Mouse (Mus musculus): Measurements from ENCODE around the gene Orm1. TPM values are rescaled to one million over a fixed set of nuclear protein-coding genes. Genes with fewer than 3 reads are reported as not detected.

Gene Orm1
- polyA plus RNA-seq, 1 experiment from 2014 or later, result not detected

- Histone ChIP-seq H3K4me3 (ENCODE audit: low read length) (no peak overlapping the region), H3K9ac (replicated peaks; ENCODE audit: low read length) (no peak overlapping the region), H3K27ac (ENCODE audit: low read length) (no peak overlapping the region), H3K27me3 (ENCODE audit: insufficient read depth, low read length) (no peaks in the 10 kb centered on the region), H3K4me2 (replicated peaks; ENCODE audit: low read depth, low read length) (no peak overlapping the region), H3K9me3 (ENCODE audit: low read length) (no peaks in the 10 kb centered on the region), H3K36me3 (ENCODE audit: insufficient read depth, low read length) (peaks cover 56% of the 10 kb centered on the region), H3K4me1 (ENCODE audit: insufficient read depth, low read length) (no peaks in the 10 kb centered on the region)
- no peak for ATAC-seq (ENCODE audit: low FRiP score, low TSS enrichment)
- WGBS, result 67% methylated on average over 1 of the region's 1 CpGs
These were observed 31.0 kb downstream of the Orm1 start for GRCm38 (mm10) chr4:63375367-63375766.

DNA sequence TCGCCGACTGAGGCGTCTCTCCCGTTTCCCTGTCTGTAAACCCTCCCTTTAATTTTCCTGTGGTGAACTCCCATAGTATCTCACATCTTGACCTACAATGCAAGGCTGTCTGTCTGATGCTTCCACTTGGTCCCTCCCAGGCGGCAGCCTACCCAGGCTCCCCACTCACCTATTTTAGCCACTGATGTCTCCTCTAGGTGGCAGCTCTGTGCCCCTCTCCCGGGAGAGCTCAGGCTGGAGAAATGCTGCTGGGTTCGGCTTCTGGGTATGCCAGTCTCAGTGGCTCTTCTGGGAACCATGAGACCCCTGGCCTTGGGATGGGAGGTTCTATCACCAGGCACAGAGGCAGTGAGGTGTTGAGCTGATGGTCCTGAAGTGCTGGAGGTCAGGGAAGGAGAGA lies 33.1 kb downstream of the Orm1 start:
- Histone ChIP-seq H3K27ac (ENCODE audit: low read length) (no peak overlapping the region), H3K9ac (replicated peaks; ENCODE audit: low read length) (no peak overlapping the region), H3K4me1 (ENCODE audit: insufficient read depth, low read length) (no peaks in the 10 kb centered on the region), H3K4me3 (ENCODE audit: low read length) (no peak overlapping the region), H3K27me3 (ENCODE audit: insufficient read depth, low read length) (no peaks in the 10 kb centered on the region), H3K36me3 (ENCODE audit: insufficient read depth, low read length) (peaks cover 63% of the 10 kb centered on the region), H3K9me3 (ENCODE audit: low read length) (no peaks in the 10 kb centered on the region), H3K4me2 (replicated peaks; ENCODE audit: low read depth, low read length) (no peak overlapping the region)
- WGBS, result 69% methylated on average over 7 of the region's 7 CpGs
- ATAC-seq (ENCODE audit: low FRiP score, low TSS enrichment), result peak; percentile 3; the same call in 1 of the 2 replicates

- Histone ChIP-seq H3K9me3 (ENCODE audit: low read length) (no peaks in the 10 kb centered on the region), H3K27me3 (ENCODE audit: insufficient read depth, low read length) (no peaks in the 10 kb centered on the region), H3K36me3 (ENCODE audit: insufficient read depth, low read length) (peaks cover 62% of the 10 kb centered on the region), H3K4me3 (ENCODE audit: low read length) (no peak overlapping the region), H3K27ac (ENCODE audit: low read length) (no peak overlapping the region), H3K4me2 (replicated peaks; ENCODE audit: low read depth, low read length) (no peak overlapping the region), H3K4me1 (ENCODE audit: insufficient read depth, low read length) (no peaks in the 10 kb centered on the region), H3K9ac (replicated peaks; ENCODE audit: low read length) (no peak overlapping the region)
- no peak for ATAC-seq (ENCODE audit: low FRiP score, low TSS enrichment)
- WGBS, result 88% methylated on average over 4 of the region's 4 CpGs
These were observed 38.5 kb downstream of the Orm1 start for GRCm38 (mm10) chr4:63382676-63383369.

- Histone ChIP-seq H3K27ac (ENCODE audit: low read length) (no peak overlapping the region), H3K9ac (replicated peaks; ENCODE audit: low read length) (no peak overlapping the region), H3K4me2 (replicated peaks; ENCODE audit: low read depth, low read length) (no peak overlapping the region), H3K36me3 (ENCODE audit: insufficient read depth, low read length) (peaks cover 60% of the 10 kb centered on the region), H3K27me3 (ENCODE audit: insufficient read depth, low read length) (no peaks in the 10 kb centered on the region), H3K4me3 (ENCODE audit: low read length) (no peak overlapping the region), H3K9me3 (ENCODE audit: low read length) (no peaks in the 10 kb centered on the region), H3K4me1 (ENCODE audit: insufficient read depth, low read length) (no peaks in the 10 kb centered on the region)
- ATAC-seq (ENCODE audit: low FRiP score, low TSS enrichment), result no peak
- WGBS, result 70% methylated on average over 12 of the region's 12 CpGs
These were observed 39.1 kb downstream of the Orm1 start for GRCm38 (mm10) chr4:63383474-63383873.

- Histone ChIP-seq H3K27me3 (ENCODE audit: insufficient read depth, low read length) (no peaks in the 10 kb centered on the region), H3K9me3 (ENCODE audit: low read length) (no peaks in the 10 kb centered on the region), H3K36me3 (ENCODE audit: insufficient read depth, low read length) (peaks cover 52% of the 10 kb centered on the region), H3K27ac (ENCODE audit: low read length) (no peak overlapping the region), H3K4me1 (ENCODE audit: insufficient read depth, low read length) (no peaks in the 10 kb centered on the region), H3K4me2 (replicated peaks; ENCODE audit: low read depth, low read length) (no peak overlapping the region), H3K4me3 (ENCODE audit: low read length) (no peak overlapping the region), H3K9ac (replicated peaks; ENCODE audit: low read length) (no peak overlapping the region)
- no peak for ATAC-seq (ENCODE audit: low FRiP score, low TSS enrichment)
- WGBS, result 89% methylated on average over 4 of the region's 4 CpGs
These were observed 39.9 kb downstream of the Orm1 start for GRCm38 (mm10) chr4:63384262-63384661.

DNA sequence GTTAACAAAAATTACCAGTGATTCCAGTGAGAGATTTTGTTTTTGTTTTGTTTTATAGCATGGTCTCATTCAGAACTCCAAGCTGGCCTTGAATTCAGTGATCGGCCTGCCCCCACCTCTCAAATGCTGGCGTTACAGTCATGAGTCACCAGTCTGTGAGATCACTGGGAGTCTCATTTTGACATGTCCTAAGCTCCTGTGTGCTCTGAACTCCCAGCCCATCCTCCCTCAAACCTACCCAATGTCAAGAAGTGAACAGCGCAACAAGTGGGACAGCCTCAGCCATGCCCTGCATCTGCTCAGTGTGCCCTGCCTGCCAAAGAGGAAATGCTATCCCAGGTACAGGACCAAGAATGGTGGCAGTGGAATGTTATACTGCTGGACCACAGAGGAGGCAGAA lies 40.9 kb downstream of the Orm1 start:
- 86% methylated on average over 3 of the region's 3 CpGs for WGBS
- no peak for ATAC-seq (ENCODE audit: low FRiP score, low TSS enrichment)

GRCm38 (mm10) chr4:63385784-63386183 lies 41.4 kb downstream of the Orm1 start:
- peaks cover 45% of the 10 kb centered on the region for H3K36me3 ChIP-seq (ENCODE audit: insufficient read depth, low read length)

More for the DNA sequence above, 40.9 kb downstream of the Orm1 start:
- Histone ChIP-seq H3K27me3 (ENCODE audit: insufficient read depth, low read length) (no peaks in the 10 kb centered on the region), H3K4me2 (replicated peaks; ENCODE audit: low read depth, low read length) (no peak overlapping the region), H3K36me3 (ENCODE audit: insufficient read depth, low read length) (peaks cover 50% of the 10 kb centered on the region), H3K9me3 (ENCODE audit: low read length) (no peaks in the 10 kb centered on the region), H3K27ac (ENCODE audit: low read length) (no peak overlapping the region), H3K4me1 (ENCODE audit: insufficient read depth, low read length) (no peaks in the 10 kb centered on the region), H3K9ac (replicated peaks; ENCODE audit: low read length) (no peak overlapping the region), H3K4me3 (ENCODE audit: low read length) (no peak overlapping the region)

GRCm38 (mm10) chr4:63388029-63388428 lies 43.7 kb downstream of the Orm1 start:
- 0 out of 2 replicates have a peak, but pooled peaks cover 3% of the 10 kb centered on the region for H3K4me1 ChIP-seq (ENCODE audit: insufficient read depth, low read length)
- H3K4me3 ChIP-seq (ENCODE audit: low read length), result no peak overlapping the region
- no peak overlapping the region for H3K27ac ChIP-seq (ENCODE audit: low read length)
- 73% methylated on average over 6 of the region's 6 CpGs for WGBS
- H3K9ac ChIP-seq (replicated peaks; ENCODE audit: low read length), result no peak overlapping the region
- H3K9me3 ChIP-seq (ENCODE audit: low read length), result no peaks in the 10 kb centered on the region
- H3K27me3 ChIP-seq (ENCODE audit: insufficient read depth, low read length), result no peaks in the 10 kb centered on the region
- no peak for ATAC-seq (ENCODE audit: low FRiP score, low TSS enrichment)
- peaks cover 27% of the 10 kb centered on the region for H3K36me3 ChIP-seq (ENCODE audit: insufficient read depth, low read length)
- H3K4me2 ChIP-seq (replicated peaks; ENCODE audit: low read depth, low read length), result no peak overlapping the region

More at GRCm38 (mm10) chr4:63385784-63386183, 41.4 kb downstream of the Orm1 start:
- Histone ChIP-seq H3K9ac (replicated peaks; ENCODE audit: low read length) (no peak overlapping the region), H3K27me3 (ENCODE audit: insufficient read depth, low read length) (no peaks in the 10 kb centered on the region), H3K9me3 (ENCODE audit: low read length) (no peaks in the 10 kb centered on the region), H3K4me2 (replicated peaks; ENCODE audit: low read depth, low read length) (no peak overlapping the region), H3K27ac (ENCODE audit: low read length) (no peak overlapping the region), H3K4me1 (ENCODE audit: insufficient read depth, low read length) (no peaks in the 10 kb centered on the region), H3K4me3 (ENCODE audit: low read length) (no peak overlapping the region)
- ATAC-seq (ENCODE audit: low FRiP score, low TSS enrichment), result no peak
- 71% methylated on average over 11 of the region's 11 CpGs for WGBS

GRCm38 (mm10) chr4:63389121-63389886 lies 44.9 kb downstream of the Orm1 start:
- H3K4me1 ChIP-seq (ENCODE audit: insufficient read depth, low read length), result 0 out of 2 replicates have a peak, but pooled peaks cover 3% of the 10 kb centered on the region
- 62% methylated on average over 8 of the region's 8 CpGs for WGBS
- H3K4me3 ChIP-seq (ENCODE audit: low read length), result no peak overlapping the region
- H3K9me3 ChIP-seq (ENCODE audit: low read length), result no peaks in the 10 kb centered on the region
- peaks cover 22% of the 10 kb centered on the region for H3K36me3 ChIP-seq (ENCODE audit: insufficient read depth, low read length)
- H3K9ac ChIP-seq (replicated peaks; ENCODE audit: low read length), result no peak overlapping the region
- H3K4me2 ChIP-seq (replicated peaks; ENCODE audit: low read depth, low read length), result no peak overlapping the region
- ATAC-seq (ENCODE audit: low FRiP score, low TSS enrichment), result no peak
- no peak overlapping the region for H3K27ac ChIP-seq (ENCODE audit: low read length)
- H3K27me3 ChIP-seq (ENCODE audit: insufficient read depth, low read length), result no peaks in the 10 kb centered on the region

All from kidney, embryonic 16.5 days (tissue).